Mouse (Mus musculus) embryonic fibroblast, embryonic 13.5 days (primary cell): ENCODE results near the gene Pianp.

Source experiments
- CTCF ChIP-seq: IDR thresholded peaks from 2 replicates; pipeline ENCODE4 v1.5.1; 2011; ENCODE audit warnings: mild to moderate bottlenecking, control low read depth, low read length, moderate library complexity, borderline replicate concordance; ENCODE audit not compliant: insufficient read depth
- POLR2A ChIP-seq: IDR thresholded peaks from 2 replicates; pipeline ENCODE4 v1.6.1; 2011; ENCODE audit warnings: low read depth, mild to moderate bottlenecking, control low read depth, low read length, moderate library complexity

- TF ChIP-seq CTCF (no peak), POLR2A (no peak)
Observed at GRCm38 (mm10) chr6:124995831-124996403, 577 bp upstream of the Pianp start.
